Mouse (Mus musculus): ENCODE measurements at regions not wholly inside any gene's neighbourhood (a gene's known extent, or its start where the extent isn't known, plus 50 kb on each side); places are given as distances from the start of the nearest gene placed in this dataset.

GRCm38 (mm10) chr17:78024356-78024723, 175.7 kb upstream of the Crim1 start:
- TF ChIP-seq POLR2A (IDR thresholded peaks at IDR 0.05; ENCODE audit: control insufficient read depth, extremely low read depth, insufficient read depth, low read length, poor library complexity) = no peak
- TF ChIP-seq CTCF (IDR thresholded peaks at IDR 0.05; ENCODE audit: borderline replicate concordance, control insufficient read depth, extremely low read depth, insufficient read depth, low read length, poor library complexity) = no peak
